Mouse (Mus musculus) liver, embryonic 16.5 days (tissue): ENCODE measurements around the gene Tnfsf9. TPM values are rescaled to one million over a fixed set of nuclear protein-coding genes. Genes with fewer than 3 reads are reported as not detected.
A peak's percentile ranks its signal among the peaks of the same experiment; 100 is the strongest.

ENCODE experiments used
- ATAC-seq: fragments of 200-750 bp; cut with Nextera tagmentation; 2 replicates; pipeline ENCODE4 v1.8.0; 2017; ENCODE audit warnings: low read depth, mild to moderate bottlenecking, moderate number of reproducible peaks, moderate library complexity
- H3K27ac ChIP-seq: fragments of 300-500 bp; sonication (generic); 2 replicates; pipeline ENCODE4 v1.5.1; 2014; ENCODE audit warnings: mild to moderate bottlenecking, low read length
- H3K27me3 ChIP-seq: fragments of 300-500 bp; sonication (generic); 2 replicates; pipeline ENCODE4 v1.6.1; 2014; ENCODE audit warnings: low read depth, low read length, mixed read lengths; ENCODE audit not compliant: control insufficient read depth, insufficient read depth
- H3K36me3 ChIP-seq: fragments of 300-500 bp; sonication (generic); 2 replicates; pipeline ENCODE4 v1.6.1; 2014; ENCODE audit warnings: mild to moderate bottlenecking; ENCODE audit not compliant: control insufficient read depth, insufficient read depth
- H3K4me1 ChIP-seq: fragments of 300-500 bp; sonication (generic); 2 replicates; pipeline ENCODE4 v1.6.1; 2014; ENCODE audit warnings: low read depth, low read length, mixed read lengths; ENCODE audit not compliant: control insufficient read depth
- H3K4me2 ChIP-seq: fragments of 300-500 bp; sonication (generic); 2 replicates; pipeline ENCODE4 v1.6.1; 2014; ENCODE audit warnings: low read depth, low read length, mixed read lengths
- H3K4me3 ChIP-seq: fragments of 300-500 bp; sonication (generic); 2 replicates; pipeline ENCODE4 v1.5.1; 2014; ENCODE audit warnings: low read depth, mild to moderate bottlenecking, low read length
- H3K9ac ChIP-seq: fragments of 300-500 bp; sonication (generic); 2 replicates; pipeline ENCODE4 v1.6.1; 2014; ENCODE audit warnings: low read depth, low read length
- H3K9me3 ChIP-seq: fragments of 300-500 bp; sonication (generic); replicated peaks from 2 replicates; pipeline ENCODE4 v1.6.1; 2016; ENCODE audit warnings: low read length; ENCODE audit not compliant: control insufficient read depth
- WGBS: fragments of 180-500 bp; shearing (Covaris S2); extraction: QIAGEN DNeasy Blood & Tissue Kit; methylation state at CpG from one replicate; pipeline ENCODE4 v1.1.7; 2014; ENCODE audit not compliant: insufficient replicate concordance; 5-methylcytosine and 5-hydroxymethylcytosine counted together
- polyA plus RNA-seq: library from polyadenylated mRNA; unstranded; fragments of >200 nt; fragmentation: Nextera tagmentation; extraction: Ambion mirVana; gene quantifications from 2 replicates; pipeline ENCODE4 v1.2.1, GENCODE M21; 2015

Tnfsf9 gene
- polyA plus RNA-seq, 1 experiment from 2014 or later: 0.67 TPM

DNA sequence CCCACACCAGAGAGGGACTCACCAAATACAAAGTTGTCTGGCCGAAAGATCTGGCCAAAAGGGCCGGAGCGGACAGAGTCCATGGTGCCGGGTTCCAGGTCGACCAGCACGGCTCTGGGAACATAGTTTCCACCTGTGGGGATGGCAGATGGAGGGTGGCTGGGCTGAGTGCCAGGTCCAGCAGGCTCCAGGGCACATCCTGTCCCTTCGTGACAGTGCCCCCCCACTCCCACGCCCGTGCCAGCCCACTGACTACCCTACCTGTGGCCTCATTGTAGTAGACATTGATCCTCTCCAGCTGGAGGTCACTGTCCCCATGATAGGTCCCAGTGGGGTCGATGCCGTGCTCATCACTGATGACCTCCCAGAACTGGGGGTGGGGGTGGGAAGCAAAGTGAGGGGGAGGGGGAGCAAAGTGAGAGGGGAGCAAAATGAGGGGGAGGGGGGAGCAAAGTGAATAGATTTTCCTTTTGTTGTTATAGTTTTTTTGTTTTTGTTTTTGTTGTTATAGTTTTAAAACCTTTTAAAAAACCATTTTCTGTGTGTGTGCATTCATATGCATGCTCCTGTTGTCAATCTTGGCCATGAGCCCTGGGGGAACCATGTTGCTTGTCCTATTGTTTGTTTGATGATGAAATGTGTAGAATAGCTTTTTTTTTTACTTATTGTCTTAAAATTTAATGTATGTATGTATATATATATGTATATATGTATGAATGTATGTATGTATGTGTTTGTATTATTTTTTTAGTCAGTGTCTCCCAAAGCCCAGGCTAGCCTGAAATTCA, 19.0 kb upstream of the Tnfsf9 start:
- H3K4me1 ChIP-seq: no peaks in the 10 kb centered on the region; the same call in 1 of the 2 replicates
- 76% methylated on average over 11 of the region's 11 CpGs for WGBS
- no peak overlapping the region for H3K4me3 ChIP-seq
- peaks cover 18% of the 10 kb centered on the region for H3K27me3 ChIP-seq
- no peak for ATAC-seq
- no peak overlapping the region for H3K27ac ChIP-seq
- H3K9ac ChIP-seq: no peak overlapping the region
- H3K4me2 ChIP-seq: no peak overlapping the region
- H3K36me3 ChIP-seq: no peaks in the 10 kb centered on the region
- no peaks in the 10 kb centered on the region for H3K9me3 ChIP-seq

DNA sequence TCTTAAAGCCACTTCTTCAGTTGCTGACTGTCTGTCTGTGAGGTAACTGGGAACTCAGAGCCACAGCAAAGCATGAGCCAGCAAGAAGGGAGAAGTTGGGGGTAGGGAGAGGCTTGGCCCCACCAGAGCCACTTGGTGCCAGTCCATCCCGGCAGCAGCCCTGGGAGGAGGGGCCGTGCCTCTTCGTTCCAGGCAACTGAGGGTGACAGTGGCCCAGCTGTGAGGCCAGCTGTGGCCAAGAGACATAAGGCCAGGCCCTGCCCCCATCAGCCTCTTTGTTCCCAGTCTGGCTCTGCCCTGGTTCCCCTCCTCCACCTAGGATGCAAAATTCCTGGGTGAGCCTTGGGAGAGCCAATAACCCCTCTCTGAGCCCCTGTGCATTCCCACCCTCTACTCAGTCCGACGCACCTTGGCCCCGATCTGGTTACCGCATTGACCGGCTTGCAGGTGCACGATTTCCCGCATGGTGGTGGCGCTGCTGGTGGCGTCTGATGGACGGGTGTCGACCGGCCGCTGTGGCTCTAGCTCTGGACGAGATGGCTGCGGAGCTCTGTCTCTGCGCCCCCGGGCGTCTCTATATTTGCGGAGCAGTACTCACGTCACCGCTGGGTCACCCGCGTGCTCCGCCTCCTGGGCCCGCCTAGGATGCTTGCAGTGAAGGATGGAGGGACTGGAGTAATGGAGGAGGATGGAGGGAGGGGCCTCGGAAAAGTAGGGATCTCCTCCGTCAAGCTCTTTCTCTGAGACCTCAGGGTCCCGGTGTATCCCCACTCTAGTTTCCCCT, 17.9 kb upstream of the Tnfsf9 start, which contains the start of gene Tubb4a:
Gene Tubb4a, minus strand, starts transcription at position 734 of the 784 bp plus-strand sequence.
- Histone ChIP-seq H3K36me3 (no peaks in the 10 kb centered on the region), H3K9ac (no peak within 1 kb of the TSS), H3K27me3 (peaks cover 18% of the 10 kb centered on the region), H3K27ac (no peak within 1 kb of the TSS), H3K4me3 (no peak within 1 kb of the TSS), H3K9me3 (no peaks in the 10 kb centered on the region), H3K4me2 (no peak within 1 kb of the TSS), H3K4me1 (no peaks in the 10 kb centered on the region; the same call in 1 of the 2 replicates)
- peak; percentile 27; the same call in 1 of the 2 replicates for ATAC-seq
- WGBS: 2% methylated on average over 31 of the region's 31 CpGs

DNA sequence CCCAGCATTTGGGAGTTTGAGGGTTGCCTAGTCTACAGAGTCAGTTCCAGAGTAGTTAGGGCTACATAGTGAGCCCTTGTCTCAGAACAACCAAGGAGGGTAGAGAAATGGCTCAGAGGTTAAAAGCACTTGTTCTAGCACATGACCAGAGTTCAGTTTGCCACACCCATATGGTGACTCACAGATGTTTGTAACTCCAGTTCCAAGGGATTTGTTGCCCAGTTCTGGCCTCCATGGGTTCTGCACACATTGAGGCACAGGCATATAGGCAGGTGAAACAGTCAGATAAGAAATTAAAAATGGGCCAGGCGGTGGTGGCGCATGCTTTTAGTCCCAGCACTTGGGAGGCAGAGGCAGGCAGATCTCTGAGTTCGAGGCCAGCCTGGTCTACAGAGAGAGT, 10.9 kb upstream of the Tnfsf9 start:
- 54% methylated on average over 3 of the region's 3 CpGs for WGBS
- no peak overlapping the region for H3K4me3 ChIP-seq
- peaks cover 3% of the 10 kb centered on the region; the same call in 1 of the 2 replicates for H3K27me3 ChIP-seq
- no peak for ATAC-seq
- no peaks in the 10 kb centered on the region for H3K36me3 ChIP-seq
- H3K4me1 ChIP-seq: no peaks in the 10 kb centered on the region; the same call in none of the 2 replicates
- no peak overlapping the region for H3K27ac ChIP-seq
- H3K9ac ChIP-seq: no peak overlapping the region
- H3K9me3 ChIP-seq: no peaks in the 10 kb centered on the region
- no peak overlapping the region for H3K4me2 ChIP-seq

DNA sequence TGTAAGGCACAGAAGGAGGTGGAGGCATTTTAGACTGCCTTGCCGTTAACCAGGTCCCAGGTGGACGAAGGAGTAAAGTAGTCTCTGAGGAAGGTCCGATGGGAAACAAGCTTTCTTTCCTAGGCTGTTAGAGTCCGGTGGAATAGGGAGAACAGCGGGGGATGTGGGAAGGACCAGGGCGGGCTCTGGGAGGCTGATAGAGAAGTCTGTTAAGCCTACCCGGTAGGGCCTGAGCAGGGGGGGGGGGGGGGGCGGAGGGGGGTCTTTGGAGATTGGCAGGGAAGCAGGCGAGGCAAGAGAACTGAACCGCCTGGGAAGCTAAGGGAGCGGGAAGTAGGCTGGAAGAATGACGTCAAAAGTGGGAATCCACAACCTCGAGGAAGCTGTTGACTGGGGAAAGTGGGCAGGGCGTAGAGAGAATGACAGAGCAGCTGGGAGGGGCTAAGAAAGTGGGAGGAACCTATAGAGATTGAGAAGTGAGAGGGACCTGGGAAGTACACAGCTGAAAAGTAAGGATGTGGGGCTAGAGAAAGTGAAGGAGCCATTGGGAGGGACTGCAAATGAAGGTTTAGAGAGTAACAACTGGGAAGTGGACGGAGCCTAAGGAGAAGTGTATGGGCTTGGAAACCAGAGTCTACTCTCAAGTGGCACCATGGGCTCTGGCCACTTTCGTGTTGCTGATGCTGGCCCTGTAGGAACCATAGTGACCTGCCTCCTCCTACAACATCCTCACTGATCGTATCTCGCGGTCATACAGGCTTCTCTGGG, 9.1 kb upstream of the Tnfsf9 start:
- peak; percentile 75 for ATAC-seq
- Histone ChIP-seq H3K27me3 (peaks cover 3% of the 10 kb centered on the region; the same call in 1 of the 2 replicates), H3K4me2 (peak overlapping the region; percentile 35), H3K4me1 (no peaks in the 10 kb centered on the region; the same call in none of the 2 replicates), H3K36me3 (no peaks in the 10 kb centered on the region), H3K9ac (no peak overlapping the region), H3K4me3 (peak overlapping the region; percentile 16), H3K9me3 (no peaks in the 10 kb centered on the region), H3K27ac (no peak overlapping the region)
- 4% methylated on average over 18 of the region's 19 CpGs for WGBS

DNA sequence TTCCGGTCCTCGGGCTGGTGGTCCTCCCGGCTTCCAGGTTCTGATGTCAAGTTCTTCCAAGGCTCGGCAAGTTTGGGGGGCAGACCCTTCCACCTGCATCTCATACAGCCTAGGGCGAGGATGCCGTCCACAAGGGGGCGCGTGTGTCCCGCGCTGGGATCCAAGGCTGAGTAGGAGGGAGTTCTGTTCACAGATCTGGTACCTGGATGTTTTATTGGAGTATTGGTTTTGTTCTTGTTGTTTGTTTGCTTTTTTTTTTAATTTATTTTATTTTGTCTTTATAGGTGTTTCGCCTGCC, 8.6 kb upstream of the Tnfsf9 start:
- ATAC-seq: peak; percentile 63
- no peaks in the 10 kb centered on the region for H3K36me3 ChIP-seq
- peak overlapping the region; percentile 35 for H3K4me2 ChIP-seq
- WGBS: under 1% methylated on average over 11 of the region's 11 CpGs
- peaks cover 3% of the 10 kb centered on the region; the same call in 1 of the 2 replicates for H3K27me3 ChIP-seq
- H3K27ac ChIP-seq: no peak overlapping the region
- H3K4me1 ChIP-seq: no peaks in the 10 kb centered on the region; the same call in none of the 2 replicates
- peak overlapping the region; percentile 16 for H3K4me3 ChIP-seq
- no peaks in the 10 kb centered on the region for H3K9me3 ChIP-seq
- no peak overlapping the region for H3K9ac ChIP-seq

DNA sequence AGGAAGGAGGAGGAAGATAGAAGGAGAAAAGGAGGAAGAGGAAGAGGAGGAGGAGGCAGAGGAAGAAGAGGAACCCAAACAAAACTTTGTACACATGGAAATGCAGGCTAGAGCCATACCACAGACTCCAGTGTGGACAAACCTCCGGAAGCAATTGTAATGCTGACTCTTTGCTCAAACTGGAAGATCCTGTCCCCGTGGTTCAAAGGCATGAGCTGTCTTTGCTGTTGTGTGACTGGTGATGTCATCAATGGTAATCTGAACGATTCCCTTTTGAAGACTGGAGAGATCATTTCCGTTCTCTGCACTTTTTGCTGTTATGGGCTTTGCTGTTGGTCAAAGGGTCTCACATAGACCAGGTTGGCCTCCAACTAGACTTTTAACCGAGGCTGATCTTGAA, 6.8 kb upstream of the Tnfsf9 start:
- no peak for ATAC-seq
- Histone ChIP-seq H3K4me3 (no peak overlapping the region), H3K36me3 (no peaks in the 10 kb centered on the region), H3K27me3 (peaks cover 3% of the 10 kb centered on the region; the same call in 1 of the 2 replicates), H3K9me3 (no peaks in the 10 kb centered on the region), H3K4me1 (no peaks in the 10 kb centered on the region; the same call in none of the 2 replicates), H3K9ac (no peak overlapping the region), H3K4me2 (no peak overlapping the region), H3K27ac (no peak overlapping the region)
- 41% methylated on average over 5 of the region's 5 CpGs for WGBS

DNA sequence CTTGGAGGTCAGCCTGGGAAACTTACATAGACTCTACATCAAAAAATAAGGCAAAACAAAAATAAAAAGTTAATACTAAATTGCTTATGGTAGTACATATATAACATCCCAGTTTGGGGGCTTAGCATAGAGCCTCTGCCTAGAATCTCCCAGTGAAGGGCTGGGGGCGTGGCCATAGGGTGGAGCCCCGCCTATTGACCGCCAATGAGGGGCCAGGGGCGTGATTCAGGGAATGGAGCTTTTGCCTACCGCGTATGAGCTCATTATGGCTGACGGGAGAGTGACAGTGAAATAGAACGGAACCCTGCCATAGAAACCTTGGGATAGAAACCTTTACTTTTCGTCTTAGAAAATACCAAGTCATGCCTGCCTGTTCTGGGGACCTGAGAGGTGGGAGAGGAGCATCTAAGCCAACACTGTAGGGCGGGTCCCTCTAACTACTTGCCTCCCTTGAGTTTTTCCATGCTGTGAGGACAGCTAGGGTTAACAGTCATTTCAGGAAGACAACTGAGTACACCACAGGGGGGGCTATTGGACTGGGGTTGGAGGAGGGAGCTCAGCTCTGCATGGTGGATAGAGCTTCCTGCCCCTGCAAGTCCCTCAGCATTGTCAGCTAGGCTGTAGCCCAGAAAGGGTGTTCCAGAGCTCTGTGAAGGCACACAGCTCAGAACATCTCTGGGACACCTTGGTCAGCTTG, 5.3 kb upstream of the Tnfsf9 start:
- peak; percentile 43 for ATAC-seq
- H3K4me2 ChIP-seq: peak overlapping the region; percentile 35

DNA sequence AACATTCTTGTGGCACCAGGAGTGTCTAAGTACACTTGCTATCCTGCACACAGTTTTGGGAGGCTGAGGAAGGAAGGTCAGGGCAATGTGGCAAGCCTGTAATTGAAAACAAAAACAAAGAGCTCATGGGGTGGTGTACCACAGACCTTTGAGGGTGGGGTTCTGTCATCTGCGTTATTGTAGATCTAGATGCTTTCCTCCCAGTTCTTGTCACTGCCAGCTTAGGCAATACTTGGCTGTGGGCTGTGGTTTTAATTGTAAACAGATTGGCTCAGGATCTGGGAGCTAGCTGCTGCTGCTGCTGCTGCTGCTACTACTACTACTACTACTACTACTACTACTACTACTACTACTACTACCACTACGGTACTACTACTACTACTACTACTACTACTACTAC, 2.8 kb upstream of the Tnfsf9 start:
- no peaks in the 10 kb centered on the region for H3K36me3 ChIP-seq
- H3K27me3 ChIP-seq: peaks cover 20% of the 10 kb centered on the region
- ATAC-seq: no peak
- 55% methylated on average over 2 of the region's 2 CpGs for WGBS
- no peak overlapping the region for H3K27ac ChIP-seq
- no peak overlapping the region for H3K4me2 ChIP-seq
- H3K4me3 ChIP-seq: no peak overlapping the region
- H3K9ac ChIP-seq: no peak overlapping the region
- H3K9me3 ChIP-seq: no peaks in the 10 kb centered on the region
- no peaks in the 10 kb centered on the region; the same call in none of the 2 replicates for H3K4me1 ChIP-seq

More for the DNA sequence above, 5.3 kb upstream of the Tnfsf9 start:
- Histone ChIP-seq H3K9me3 (no peaks in the 10 kb centered on the region), H3K9ac (no peak overlapping the region), H3K4me1 (no peaks in the 10 kb centered on the region; the same call in none of the 2 replicates), H3K36me3 (no peaks in the 10 kb centered on the region), H3K4me3 (no peak overlapping the region), H3K27me3 (peaks cover 7% of the 10 kb centered on the region; the same call in 1 of the 2 replicates), H3K27ac (no peak overlapping the region)
- WGBS: 5% methylated on average over 10 of the region's 10 CpGs
